Mouse (Mus musculus): ENCODE measurements around the gene Pdk2. TPM values are rescaled to one million over a fixed set of nuclear protein-coding genes. Genes with fewer than 3 reads are reported as not detected.

Pdk2 gene
- total RNA-seq, 4 experiments from 2014 or later = 469 to 545 (median 504) TPM

DNA sequence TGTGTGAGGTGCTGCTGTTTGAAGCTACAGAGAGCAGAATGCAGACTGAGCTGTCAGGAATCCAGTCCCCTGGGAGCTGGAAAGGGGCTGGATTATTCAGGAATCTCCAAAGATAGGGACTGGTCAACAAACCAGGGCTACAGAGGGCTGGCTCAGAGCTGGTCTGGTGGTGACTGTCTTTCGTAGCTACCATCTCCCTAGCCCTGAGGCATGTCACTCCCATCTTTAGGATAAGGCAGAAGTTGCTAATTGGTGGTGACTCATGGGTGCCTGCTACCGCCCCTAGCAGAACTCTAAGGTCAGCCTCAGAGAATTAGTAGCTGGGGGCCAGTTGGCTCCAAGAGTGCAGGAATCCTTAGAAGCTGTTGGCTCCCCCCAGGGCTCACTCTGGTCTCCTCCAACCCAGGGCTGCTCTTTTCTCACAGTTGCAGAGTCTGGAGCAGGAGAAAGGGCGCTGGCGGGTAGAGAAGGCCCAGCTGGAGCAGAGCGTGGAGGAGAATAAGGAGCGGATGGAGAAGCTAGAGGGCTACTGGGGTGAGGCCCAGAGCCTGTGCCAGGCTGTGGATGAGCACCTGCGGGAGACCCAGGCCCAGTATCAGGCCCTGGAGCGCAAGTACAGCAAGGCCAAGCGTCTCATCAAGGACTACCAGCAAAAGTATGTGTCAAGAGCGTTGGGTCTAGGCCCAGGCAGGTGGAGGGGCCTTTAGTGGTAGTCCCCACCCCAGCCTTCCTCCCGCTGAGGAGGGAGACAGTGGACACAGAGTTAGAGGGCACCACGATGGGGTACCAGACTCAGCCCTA is 36.8 kb downstream of the Pdk2 start:
- no peak for DNase-seq (ENCODE audit: low spot score)

GRCm38 (mm10) chr11:95002705-95003104 is 38.4 kb downstream of the Pdk2 start:
- DNase-seq (ENCODE audit: low spot score) = no peak

- no peak for DNase-seq (ENCODE audit: low spot score)
Observed at GRCm38 (mm10) chr11:95001584-95002347, 39.4 kb downstream of the Pdk2 start.

DNA sequence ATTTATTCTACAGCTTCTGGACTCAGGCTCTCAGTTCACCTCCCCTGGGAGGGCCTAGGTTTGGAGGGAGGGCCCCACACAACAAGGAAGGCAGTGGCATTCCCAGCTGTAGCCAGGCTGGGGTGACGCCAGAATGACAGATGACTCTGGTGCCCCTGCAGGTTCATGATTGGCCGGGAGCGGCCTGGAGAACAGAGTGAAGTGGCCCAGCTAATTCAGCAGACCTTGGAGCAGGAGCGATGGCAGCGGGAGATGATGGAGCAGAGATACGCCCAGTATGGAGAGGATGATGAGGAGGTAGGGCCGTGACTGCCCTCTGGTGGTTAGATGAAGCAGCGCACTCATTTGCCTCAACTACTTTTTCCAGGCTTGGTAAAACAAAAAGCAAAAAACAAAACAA is 40.1 kb downstream of the Pdk2 start:
- DNase-seq (ENCODE audit: low spot score) = peak; percentile 73

- peak; percentile 65 for DNase-seq (ENCODE audit: low spot score)
Observed at GRCm38 (mm10) chr11:95000548-95000947, 40.6 kb downstream of the Pdk2 start.

GRCm38 (mm10) chr11:95000128-95000527 is 41.0 kb downstream of the Pdk2 start:
- no peak for DNase-seq (ENCODE audit: low spot score)

GRCm38 (mm10) chr11:94998041-94998531 is 43.1 kb downstream of the Pdk2 start:
- no peak for DNase-seq (ENCODE audit: low spot score)

DNA sequence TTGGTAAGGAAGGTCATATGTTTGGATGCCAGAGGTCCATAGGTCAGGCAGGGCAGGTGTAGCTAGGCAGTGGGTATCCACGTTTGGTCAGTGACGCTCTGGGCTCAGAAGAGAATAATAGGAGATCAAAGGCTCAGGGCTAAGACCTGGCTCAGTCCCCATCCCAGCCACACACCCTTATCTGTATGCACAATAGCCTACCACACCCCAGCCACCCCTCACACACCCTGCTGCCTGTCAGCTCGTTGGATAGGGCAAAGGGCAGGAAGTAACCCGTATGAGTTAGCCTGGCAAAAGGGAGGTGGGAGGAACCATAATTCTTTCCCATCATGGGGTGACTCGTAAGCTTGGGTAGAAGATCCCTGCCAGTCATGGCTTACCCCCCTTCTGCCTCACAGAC is 43.6 kb downstream of the Pdk2 start:
- DNase-seq (ENCODE audit: low spot score) = no peak

DNA sequence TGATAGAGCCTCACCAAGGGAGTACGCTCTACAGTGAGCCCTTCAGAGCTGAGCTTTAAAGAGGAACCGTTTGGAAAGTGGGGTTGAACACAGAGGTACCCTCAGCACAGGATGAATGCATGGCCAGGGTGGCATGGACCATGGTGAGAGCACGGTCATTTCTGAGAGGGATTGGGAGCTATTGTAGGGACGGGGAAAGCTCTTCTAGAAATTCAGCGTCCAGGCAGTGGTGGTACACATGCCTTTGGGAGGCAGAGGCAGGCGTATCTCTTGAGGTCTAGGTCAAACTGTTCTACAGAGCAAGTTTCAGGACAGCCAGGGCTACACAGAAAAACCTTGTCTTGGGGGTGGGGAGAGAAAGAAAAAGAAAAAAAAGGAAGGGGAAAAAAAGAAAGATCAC is 44.2 kb downstream of the Pdk2 start:
- no peak for DNase-seq (ENCODE audit: low spot score)

DNA sequence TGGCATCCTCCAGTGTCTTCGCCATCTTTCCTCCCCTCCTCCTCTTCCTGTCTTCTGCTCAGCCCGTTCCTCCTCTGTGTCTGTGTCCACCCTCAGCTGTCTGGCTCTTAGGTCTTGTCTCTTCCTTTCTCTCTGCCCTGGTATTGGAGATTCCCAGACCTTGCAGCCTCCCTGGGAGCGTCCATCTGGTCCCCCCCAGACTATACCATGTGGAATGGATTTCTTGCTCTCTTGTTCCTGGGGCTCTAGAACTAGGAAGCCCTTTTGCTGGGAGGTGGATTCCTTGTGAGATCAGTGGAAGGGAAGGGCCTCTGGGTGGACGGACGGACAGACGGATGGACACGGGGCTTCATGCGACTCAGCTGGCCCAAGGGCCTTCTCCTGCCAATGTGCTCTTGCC is 45.1 kb downstream of the Pdk2 start:
- no peak for DNase-seq (ENCODE audit: low spot score)

DNA sequence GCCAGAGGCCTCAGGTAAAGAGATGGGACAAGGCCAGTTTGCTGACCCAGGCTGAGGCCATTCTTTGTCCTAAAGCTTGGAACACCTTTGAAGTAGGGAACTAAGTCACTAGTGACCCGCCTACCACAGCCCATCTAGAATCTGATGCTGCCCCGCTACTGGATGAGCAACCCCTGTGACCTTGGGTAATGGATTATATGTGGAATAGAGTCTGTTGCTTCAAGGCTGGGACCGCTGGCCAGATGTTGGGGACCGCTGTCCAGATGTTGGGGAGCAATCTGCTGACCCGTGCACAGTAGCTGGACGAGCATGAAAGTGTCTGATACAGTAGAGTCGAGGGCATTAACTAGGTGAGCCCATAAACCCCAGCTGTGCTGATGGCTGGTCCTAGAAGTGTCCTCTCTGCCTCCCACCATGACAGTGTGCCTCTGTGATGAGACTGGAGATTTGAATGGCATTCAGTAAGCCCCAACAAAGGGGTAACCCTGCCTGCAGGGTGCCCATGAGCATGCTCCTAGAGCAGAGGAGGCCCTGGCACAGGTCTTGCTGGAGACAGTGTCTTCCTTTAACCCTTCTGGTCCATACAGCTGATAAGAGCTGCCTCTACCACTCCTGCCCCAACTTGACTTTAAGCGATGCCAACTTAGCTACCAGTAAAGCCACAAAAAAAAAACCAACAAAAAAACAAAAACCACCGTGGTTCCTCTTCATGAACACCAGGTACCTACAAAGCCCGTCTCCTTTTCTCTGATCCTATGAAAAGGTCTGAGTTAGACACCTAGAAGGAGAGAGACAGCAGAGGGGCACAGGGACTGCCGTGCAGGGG is 46.0 kb downstream of the Pdk2 start:
- DNase-seq (ENCODE audit: low spot score) = no peak

DNA sequence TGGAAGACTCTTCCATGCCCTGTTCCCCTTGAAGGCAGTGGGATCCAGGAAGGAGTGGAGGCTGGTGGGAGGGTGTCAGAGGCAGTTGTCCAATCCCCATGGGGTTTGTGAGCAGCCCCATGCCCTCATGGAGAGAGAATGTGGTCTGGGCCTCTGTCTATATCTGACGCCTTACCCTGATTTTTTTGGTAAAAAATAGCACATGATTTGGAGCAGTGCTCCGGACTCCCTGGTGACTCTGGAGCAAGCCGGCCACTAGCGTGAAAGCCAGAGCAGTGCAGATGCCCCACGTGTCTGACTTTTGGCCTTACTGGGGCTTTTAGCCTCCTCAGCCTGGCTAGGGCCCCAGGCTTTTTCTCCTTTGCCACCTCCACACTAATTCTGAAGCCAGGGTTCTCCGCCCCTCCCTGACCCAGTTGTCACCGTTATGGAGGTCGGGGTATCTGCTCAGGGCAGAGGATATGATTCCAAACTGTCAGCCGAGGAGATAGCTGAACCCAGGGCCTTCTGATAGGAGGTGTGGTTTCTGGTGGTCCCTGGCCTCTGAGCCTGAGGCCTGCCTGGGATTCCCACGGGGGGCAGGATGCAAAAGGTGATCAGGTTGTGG is 46.8 kb downstream of the Pdk2 start:
- DNase-seq (ENCODE audit: low spot score) = no peak

- DNase-seq (ENCODE audit: low spot score) = peak; percentile 67
Observed at GRCm38 (mm10) chr11:94992754-94993606, 48.2 kb downstream of the Pdk2 start.

- no peak for DNase-seq (ENCODE audit: low spot score)
Observed at GRCm38 (mm10) chr11:94992480-94992753, 48.7 kb downstream of the Pdk2 start.

DNA sequence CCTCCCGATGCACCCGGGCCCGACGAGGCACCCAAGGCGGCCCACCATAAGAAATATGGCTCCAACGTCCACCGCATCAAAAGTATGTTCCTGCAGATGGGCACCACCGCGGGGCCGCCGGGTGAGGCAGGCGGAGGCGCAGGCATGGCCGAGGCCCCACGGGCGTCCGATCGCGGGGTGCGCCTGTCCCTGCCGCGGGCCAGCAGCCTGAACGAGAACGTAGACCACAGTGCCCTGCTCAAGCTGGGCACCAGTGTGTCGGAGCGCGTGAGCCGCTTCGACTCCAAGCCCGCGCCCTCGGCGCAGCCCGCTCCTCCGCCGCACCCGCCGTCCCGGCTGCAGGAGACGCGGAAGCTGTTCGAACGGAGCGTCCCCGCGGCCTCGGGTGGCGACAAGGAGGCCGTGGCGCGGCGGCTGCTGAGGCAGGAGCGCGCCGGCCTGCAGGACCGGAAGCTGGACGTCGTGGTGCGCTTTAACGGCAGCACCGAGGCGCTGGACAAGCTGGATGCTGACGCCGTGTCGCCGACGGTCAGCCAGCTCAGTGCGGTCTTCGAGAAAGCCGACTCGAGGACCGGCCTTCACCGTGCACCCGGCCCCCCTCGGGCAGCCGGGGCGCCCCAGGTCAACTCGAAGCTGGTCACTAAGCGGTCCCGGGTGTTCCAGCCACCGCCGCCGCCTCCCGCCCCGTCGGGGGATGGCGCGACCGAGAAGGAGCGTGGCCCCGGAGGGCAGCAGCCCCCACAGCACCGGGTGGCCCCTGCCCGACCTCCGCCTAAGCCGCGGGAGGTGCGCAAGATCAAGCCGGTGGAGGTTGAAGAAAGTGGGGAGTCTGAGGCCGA is 49.3 kb downstream of the Pdk2 start:
- no peak for DNase-seq (ENCODE audit: low spot score)

DNA sequence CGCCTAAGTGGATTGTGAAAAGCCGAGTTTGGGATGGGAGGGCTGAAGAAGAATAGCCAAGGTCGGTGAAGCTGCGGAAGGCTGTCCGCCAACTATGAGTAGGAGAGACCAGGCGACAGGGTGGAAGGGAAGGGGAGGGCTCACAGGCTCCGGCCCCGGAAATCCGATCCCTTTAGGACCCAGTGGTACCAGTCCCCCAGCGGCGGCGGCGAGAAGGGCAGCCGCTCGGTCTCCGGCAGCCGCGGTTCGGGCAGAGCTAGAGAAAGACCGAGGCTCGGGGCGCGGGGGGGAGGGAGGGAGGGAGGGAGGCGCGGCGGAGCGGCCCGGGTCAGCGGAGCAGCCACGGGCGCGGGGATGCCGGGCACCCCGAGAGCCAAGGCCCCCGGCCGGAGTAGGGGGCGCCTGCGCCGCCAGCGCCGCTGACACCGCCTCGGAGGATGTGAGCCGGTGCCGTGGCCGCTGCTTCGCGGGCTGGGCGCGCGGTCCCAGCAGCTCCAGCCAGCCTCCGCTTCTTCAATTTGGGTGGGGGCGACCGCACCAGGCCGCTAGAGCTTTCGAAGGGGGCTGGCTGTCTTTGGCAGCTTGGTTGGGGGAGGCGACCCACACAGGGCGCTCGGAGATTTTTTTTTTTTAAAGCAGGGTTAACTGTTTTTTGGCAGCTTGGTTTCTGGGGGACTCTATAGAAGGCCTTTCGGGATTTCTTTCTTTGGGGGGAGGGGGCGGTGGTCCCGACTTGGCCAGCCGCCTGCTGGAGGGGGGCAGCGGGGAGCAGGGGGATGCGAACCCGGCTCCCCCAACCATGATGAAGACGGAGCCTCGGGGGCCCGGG is 50.2 kb downstream of the Pdk2 start, which contains the start of gene Ppp1r9b:
Ppp1r9b (plus strand) TSS at position 287 of the 829 bp plus-strand sequence.
- peak; percentile 94 for DNase-seq (ENCODE audit: low spot score)

GRCm38 (mm10) chr11:94990102-94990748 is 50.9 kb downstream of the Pdk2 start:
- DNase-seq (ENCODE audit: low spot score) = no peak

- DNase-seq (ENCODE audit: low spot score) = peak; percentile 91
Observed at GRCm38 (mm10) chr11:94989562-94990017, 51.6 kb downstream of the Pdk2 start.

All from heart, adult 8-10 months (tissue).